Mouse (Mus musculus) lung, postnatal 0 days (tissue): Measurements from ENCODE around the gene Aifm2.

ENCODE experiments used
- CTCF ChIP-seq: IDR thresholded peaks from 2 replicates; pipeline ENCODE4 v1.5.1; 2016; ENCODE audit warnings: antibody characterized with exemption, mild to moderate bottlenecking
- EP300 ChIP-seq: IDR thresholded peaks from 2 replicates; pipeline ENCODE4 v1.6.1; 2016; ENCODE audit warnings: antibody characterized with exemption, mild to moderate bottlenecking, control low read depth

- TF ChIP-seq EP300 (no peak), CTCF (no peak)
Measured at GRCm38 (mm10) chr10:61665651-61666050, 49.4 kb upstream of the Aifm2 start.
